Mouse (Mus musculus) spleen, adult 2 months (tissue): ENCODE data around the gene Kdm1b.

Experiments used
- CTCF ChIP-seq: fragments of 200-500 bp; IDR thresholded peaks from 2 replicates; pipeline ENCODE4 v1.5.1; 2011; ENCODE audit warnings: mild to moderate bottlenecking, inconsistent platforms; ENCODE audit not compliant: insufficient read depth, insufficient read length, insufficient replicate concordance; ENCODE audit errors: extremely low read depth
- POLR2A ChIP-seq: fragments of 200-500 bp; IDR thresholded peaks from 2 replicates; pipeline ENCODE4 v1.6.1; 2011; ENCODE audit warnings: low read depth, low read length, inconsistent platforms

DNA sequence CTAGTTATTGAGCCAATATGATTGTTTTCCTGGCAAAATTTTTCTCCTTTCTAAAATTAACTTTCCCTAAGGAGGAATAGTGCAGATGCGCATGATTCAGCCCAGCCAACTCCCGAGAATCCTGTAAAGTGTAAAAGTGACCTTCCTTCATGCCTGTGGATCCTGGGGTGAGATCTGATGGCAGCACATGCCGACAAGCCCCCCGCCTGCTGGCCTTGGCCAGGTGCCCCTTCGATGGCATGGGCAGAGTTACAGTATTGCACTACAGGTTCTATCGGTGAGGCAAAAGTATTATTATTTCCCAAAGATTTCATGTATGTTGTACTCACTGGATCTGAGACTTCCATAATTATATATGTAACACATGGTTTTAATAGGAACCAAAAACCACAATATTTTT lies 81.7 kb downstream of the Kdm1b start:
- TF ChIP-seq CTCF (no peak), POLR2A (no peak)
